Mouse (Mus musculus): ENCODE measurements around the gene Gm11554.
"Not testable (repeated sequence)": the region's sequence is repeated elsewhere in the genome, so short reads cannot be mapped to it uniquely, and the experiment has no call there.

The Gm11554 gene

GRCm38 (mm10) chr11:99804346-99804745, at the start of gene Gm11554:
TSS of gene Gm11554 (minus strand) at chr11:99804446.
- DNase-seq (ENCODE audit: extremely low spot score, low read depth, low spot score), result not testable (repeated sequence)

- DNase-seq (ENCODE audit: extremely low spot score, low read depth, low spot score), result no peak
Measured at GRCm38 (mm10) chr11:99851508-99851907, 47.3 kb upstream of the Gm11554 start, which contains the start of gene Krtap4-16. TSS of gene Krtap4-16 (minus strand) at chr11:99851608.

- DNase-seq (ENCODE audit: extremely low spot score, low read depth, low spot score), result no peak
Measured at GRCm38 (mm10) chr11:99846746-99847145, 42.5 kb upstream of the Gm11554 start.

GRCm38 (mm10) chr11:99842185-99842584, 37.9 kb upstream of the Gm11554 start:
- no peak for DNase-seq (ENCODE audit: extremely low spot score, low read depth, low spot score)

GRCm38 (mm10) chr11:99837966-99838365, 33.7 kb upstream of the Gm11554 start, which contains the start of gene 2300003K06Rik:
TSS of gene 2300003K06Rik (minus strand) at chr11:99838066.
- no peak for DNase-seq (ENCODE audit: extremely low spot score, low read depth, low spot score)

DNA sequence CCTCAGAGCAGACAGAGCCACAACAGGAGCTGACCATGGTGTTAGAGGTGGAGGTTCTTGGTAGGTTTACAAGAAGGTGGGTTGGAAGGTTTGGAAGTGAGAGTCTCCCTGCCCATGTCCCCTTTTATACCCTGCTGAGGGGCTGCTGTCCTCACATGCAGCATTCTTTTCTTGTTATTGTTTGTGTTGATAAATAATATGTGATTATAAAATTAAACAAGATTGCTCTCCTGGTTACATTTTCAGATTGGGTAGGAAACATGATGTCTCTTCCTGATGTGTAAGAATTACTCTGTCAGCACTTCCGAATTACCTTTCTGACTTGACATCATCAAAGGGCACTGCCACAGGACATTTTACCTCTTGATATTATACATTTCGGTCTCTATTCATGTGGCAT, 11.3 kb upstream of the Gm11554 start, which contains the start of gene Gm11564:
Gene Gm11564, minus strand, starts transcription at position 101 of the 400 bp plus-strand sequence.
- not testable (repeated sequence) for DNase-seq (ENCODE audit: extremely low spot score, low read depth, low spot score)

GRCm38 (mm10) chr11:99809792-99810191, 5.5 kb upstream of the Gm11554 start, which contains the start of gene Krtap4-13:
TSS of gene Krtap4-13 (minus strand) at chr11:99809892.
- DNase-seq (ENCODE audit: extremely low spot score, low read depth, low spot score), result not testable (repeated sequence)

GRCm38 (mm10) chr11:99798832-99799231, 5.4 kb downstream of the Gm11554 start, which contains the start of gene Gm11569:
TSS of gene Gm11569 (minus strand) at chr11:99798932.
- DNase-seq (ENCODE audit: extremely low spot score, low read depth, low spot score), result not testable (repeated sequence)

DNA sequence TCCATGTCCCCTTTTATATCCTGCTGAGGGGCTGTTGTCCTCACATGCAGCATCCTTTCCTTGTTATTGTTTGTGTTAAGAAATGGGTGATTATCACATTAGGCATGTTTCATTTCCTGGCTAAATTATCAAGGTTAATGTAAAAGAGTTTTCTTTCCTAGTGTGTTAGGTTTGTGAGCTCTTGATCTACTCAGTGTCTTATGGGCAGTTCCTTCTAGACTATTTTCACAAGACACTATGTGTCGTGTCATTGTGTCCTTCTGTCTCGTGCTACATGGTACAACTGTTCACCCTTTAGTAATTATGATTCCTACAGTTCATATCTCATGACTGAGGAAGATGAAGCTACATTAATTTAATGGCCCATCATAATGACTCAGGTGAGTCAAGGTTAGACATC, 10.9 kb downstream of the Gm11554 start, which contains the start of gene Gm11596:
Gene Gm11596, minus strand, starts transcription at position 101 of the 400 bp plus-strand sequence.
- DNase-seq (ENCODE audit: extremely low spot score, low read depth, low spot score), result no peak

DNA sequence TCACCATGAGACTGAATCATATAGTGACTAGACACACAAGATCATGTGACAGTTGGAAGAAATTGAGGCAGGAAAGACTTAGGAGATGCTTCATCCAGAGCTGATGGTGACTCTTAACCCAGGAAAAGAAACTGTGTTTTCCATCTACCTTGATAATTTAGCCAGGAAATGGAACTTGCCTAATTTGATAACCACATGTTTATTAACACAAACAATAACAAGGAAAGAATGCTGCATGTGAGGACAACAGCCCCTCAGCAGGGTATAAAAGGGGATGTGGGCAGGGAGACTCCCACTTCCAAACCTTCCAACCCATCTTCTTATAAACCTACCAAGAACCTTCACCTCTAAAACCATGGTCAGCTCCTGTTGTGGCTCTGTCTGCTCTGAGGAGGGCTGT, 19.3 kb downstream of the Gm11554 start, which contains the start of gene Krtap4-9:
Gene Krtap4-9, plus strand, starts transcription at position 301 of the 400 bp plus-strand sequence.
- DNase-seq (ENCODE audit: extremely low spot score, low read depth, low spot score), result not testable (repeated sequence)

- no peak for DNase-seq (ENCODE audit: extremely low spot score, low read depth, low spot score)
Measured at GRCm38 (mm10) chr11:99780604-99781003, 23.6 kb downstream of the Gm11554 start, which contains the start of gene Krtap4-8. TSS of gene Krtap4-8 (minus strand) at chr11:99780704.

DNA sequence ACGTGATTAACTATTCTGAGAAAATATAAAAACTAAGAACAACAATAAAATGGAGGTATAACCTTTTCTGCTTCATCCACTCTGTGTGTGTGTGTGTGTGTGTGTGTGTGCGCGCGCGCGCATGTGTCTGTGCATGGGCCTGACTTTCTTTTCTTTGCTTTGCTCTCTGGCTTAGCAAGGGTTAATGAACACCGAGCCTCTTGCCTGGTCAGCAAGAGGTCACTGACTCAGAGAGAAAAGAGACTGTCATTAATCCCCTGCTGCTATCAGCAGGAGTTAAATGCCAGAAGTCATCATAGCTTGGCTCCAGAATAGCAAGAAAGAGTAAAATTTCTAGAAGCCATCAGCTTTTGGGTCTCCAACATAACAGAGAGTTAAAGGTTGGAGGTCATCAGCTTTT, 25.8 kb downstream of the Gm11554 start:
- DNase-seq (ENCODE audit: extremely low spot score, low read depth, low spot score), result no peak

- DNase-seq (ENCODE audit: extremely low spot score, low read depth, low spot score), result not testable (repeated sequence)
Measured at GRCm38 (mm10) chr11:99772813-99773212, 31.4 kb downstream of the Gm11554 start, which contains the start of gene Gm11595. TSS of gene Gm11595 (minus strand) at chr11:99772913.

- no peak for DNase-seq (ENCODE audit: extremely low spot score, low read depth, low spot score)
Measured at GRCm38 (mm10) chr11:99768410-99768809, 35.8 kb downstream of the Gm11554 start.

DNA sequence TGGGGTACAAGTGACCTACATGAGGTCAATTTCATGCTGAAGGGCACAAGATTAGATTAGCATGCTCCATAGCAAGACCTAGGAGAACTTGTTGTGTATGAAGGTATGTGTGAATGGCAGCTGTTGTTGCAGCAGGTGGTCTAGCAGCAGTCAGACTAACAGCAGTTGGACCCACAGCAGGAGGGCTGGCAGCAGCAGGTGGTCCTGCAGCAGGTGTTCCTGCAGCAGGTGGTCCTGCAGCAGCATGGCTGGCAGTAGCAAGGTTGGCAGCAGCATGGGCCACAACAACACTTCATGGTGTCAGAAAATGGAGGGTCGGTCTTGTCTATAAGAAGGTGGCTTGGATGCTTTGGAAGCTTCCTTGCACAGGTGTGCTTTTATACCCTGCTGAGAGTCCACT, 45.4 kb downstream of the Gm11554 start:
- no peak for DNase-seq (ENCODE audit: extremely low spot score, low read depth, low spot score)

All from hindlimb bud, embryonic 11.5 days (tissue).